Mouse (Mus musculus) hindbrain, embryonic 13.5 days (tissue): Measurements from ENCODE around the gene Bmp2k. TPM values are rescaled to one million over a fixed set of nuclear protein-coding genes. Genes with fewer than 3 reads are reported as not detected.

Experiments
- polyA plus RNA-seq: library from polyadenylated mRNA; unstranded; fragments of >200 nt; fragmentation: Nextera tagmentation; extraction: Ambion mirVana; gene quantifications from 2 replicates; pipeline ENCODE4 v1.2.1, GENCODE M21; 2015

Bmp2k gene
- polyA plus RNA-seq, 1 experiment from 2014 or later = 10.5 TPM

Other genes starting within 250 kb of the Bmp2k start
- gene Anxa3, start 204.3 kb upstream of the Bmp2k start, polyA plus RNA-seq = 27.0 and 27.9 TPM in 2 replicates
- 20.9 and 22.5 TPM in 2 replicates for gene Paqr3, start 113.9 kb downstream of the Bmp2k start, polyA plus RNA-seq